Mouse (Mus musculus): ENCODE data around the gene Calm2.

Calm2 gene

DNA sequence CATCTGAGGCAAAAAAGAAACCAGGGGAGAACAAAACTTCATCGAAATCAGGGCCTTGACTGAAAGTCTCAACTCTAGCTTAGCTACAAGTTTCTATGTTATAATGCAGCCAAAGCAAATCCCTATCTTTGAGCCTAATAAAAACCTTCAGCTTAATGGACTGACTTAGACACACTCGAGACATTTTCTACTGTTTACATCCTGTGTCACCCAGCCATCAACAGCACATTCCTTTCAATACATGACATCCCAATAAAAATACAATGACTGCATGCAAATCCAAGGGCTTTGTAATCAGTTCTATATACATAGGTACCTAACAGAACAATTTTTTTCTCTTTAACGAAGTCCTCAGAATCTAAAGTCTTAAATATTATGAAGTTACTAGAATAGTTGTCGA, 2.0 kb downstream of the Calm2 start:
- ChIA-PET POLR2A (interaction anchor here (0.6 to 24.3 kb wide), 63 partner anchors 9 to 722 kb away, joined by 3 to 691 read pairs (median 8); partner anchors contain the start of genes Stpg4 (in 2 of the 4), Ttc7 (in 2 of the 4), Msh2 (in 1 of the 4) and Socs5 (in 1 of the 4)), CTCF (interaction anchor here in 1 of 4 experiments (1.1 kb wide), 1 partner anchor 30 kb away, joined by 3 read pairs; no protein-coding TSS in a partner anchor)

DNA sequence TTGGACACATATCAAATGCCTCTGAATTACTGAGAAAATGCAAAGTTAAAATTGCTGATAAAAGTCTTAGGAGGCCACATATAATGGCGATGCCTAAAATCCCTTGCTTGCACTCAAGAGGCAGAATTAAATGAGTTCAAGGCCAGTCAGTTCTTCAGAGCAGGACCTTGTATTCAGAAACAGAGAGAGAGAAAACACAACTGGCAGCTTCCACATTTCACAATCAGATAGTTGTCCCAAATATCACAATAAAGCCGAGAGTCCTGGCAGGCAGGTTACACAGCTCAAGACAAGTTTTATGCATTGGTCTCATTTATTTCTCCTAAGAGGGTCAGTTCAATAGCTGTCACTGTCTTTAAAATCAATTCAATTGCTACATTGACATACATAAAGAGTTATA, 5.2 kb downstream of the Calm2 start:
- POLR2A ChIA-PET = interaction anchor here in 3 of 4 experiments (0.7 to 24.3 kb wide), 22 partner anchors 9 to 160 kb away, joined by 3 to 691 read pairs (median 6); partner anchors contain the start of gene Stpg4 (in 2 of the 3)
- CTCF ChIA-PET = interaction anchor here in 1 of 4 experiments (0.5 kb wide), 1 partner anchor 18 kb away, joined by 3 read pairs; no protein-coding TSS in a partner anchor

DNA sequence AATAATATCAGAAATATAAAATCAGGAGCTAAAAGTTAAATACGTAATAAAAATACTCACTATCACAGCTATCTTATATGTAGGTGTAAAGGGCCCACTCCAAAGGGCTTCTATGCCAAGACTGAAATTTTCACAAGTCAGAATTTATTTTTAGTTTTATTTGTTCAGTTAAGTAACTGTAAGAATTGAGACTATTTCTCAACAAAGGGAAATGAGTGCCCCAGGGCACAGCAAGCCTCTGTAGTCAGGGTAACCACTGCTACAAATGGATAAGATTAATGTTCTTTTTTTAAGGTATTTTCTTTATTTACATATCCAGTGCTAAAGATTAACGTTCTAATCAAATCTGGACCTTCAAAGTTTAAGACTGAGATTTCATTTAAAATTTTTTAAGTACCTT, 7.3 kb downstream of the Calm2 start:
- CTCF ChIA-PET = no interaction called here

DNA sequence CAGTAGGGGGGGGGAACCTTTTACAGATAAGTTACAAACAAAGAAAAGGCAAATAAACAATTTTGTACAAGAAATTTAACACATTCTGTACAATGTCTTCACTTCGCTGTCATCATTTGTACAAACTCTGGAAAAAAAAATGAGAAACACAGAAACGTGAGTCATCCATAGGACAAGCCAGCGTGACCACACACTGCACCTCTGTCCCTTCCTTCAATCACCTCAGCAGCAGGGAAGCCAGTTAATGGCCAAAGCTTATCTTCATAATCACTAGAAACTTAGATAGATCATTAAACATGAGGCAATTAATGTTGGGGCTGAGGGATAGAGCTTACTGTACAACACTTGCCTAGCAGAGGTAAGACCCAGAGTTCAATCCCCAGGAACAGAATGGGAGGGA, 12.8 kb downstream of the Calm2 start:
- CTCF ChIA-PET = interaction anchor here in 1 of 4 experiments (0.6 kb wide), 1 partner anchor 12 kb away, joined by 3 read pairs; no protein-coding TSS in a partner anchor
- POLR2A ChIA-PET = interaction anchor here (0.6 to 11.9 kb wide), 14 partner anchors 10 to 291 kb away, joined by 3 to 303 read pairs (median 4); partner anchors contain the start of gene Calm2 (in 3 of the 4)

More for the DNA sequence above, 7.3 kb downstream of the Calm2 start:
- POLR2A ChIA-PET = interaction anchor here in 2 of 4 experiments (0.5 to 24.3 kb wide), 6 partner anchors 19 to 143 kb away, joined by 3 to 691 read pairs (median 12); no protein-coding TSS in a partner anchor

DNA sequence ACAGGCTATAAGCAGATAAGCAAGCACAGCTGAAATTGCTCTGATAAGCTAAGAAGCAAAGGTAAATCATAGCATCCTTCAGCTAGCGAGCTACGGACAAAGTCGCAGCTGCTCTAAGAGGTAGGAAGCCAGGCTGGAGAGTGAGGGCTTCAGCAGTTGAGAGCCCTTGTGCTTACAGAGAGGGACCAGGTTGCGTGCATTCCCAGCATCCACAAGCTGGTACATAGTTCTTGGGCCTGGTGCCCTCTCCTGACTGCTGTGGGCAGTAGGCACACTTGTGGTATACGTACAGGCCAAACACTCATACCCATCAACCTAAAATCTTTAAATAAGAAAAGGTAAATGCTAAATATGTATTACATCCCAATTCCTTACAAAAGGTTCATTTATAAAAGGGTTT, 14.0 kb downstream of the Calm2 start:
- ChIA-PET POLR2A (interaction anchor here (0.6 to 11.9 kb wide), 14 partner anchors 9 to 145 kb away, joined by 3 to 303 read pairs (median 3); partner anchors contain the start of gene Calm2 (in 3 of the 4)), CTCF (interaction anchor here in 1 of 4 experiments (1.1 kb wide), 1 partner anchor 13 kb away, joined by 5 read pairs; no protein-coding TSS in a partner anchor)

DNA sequence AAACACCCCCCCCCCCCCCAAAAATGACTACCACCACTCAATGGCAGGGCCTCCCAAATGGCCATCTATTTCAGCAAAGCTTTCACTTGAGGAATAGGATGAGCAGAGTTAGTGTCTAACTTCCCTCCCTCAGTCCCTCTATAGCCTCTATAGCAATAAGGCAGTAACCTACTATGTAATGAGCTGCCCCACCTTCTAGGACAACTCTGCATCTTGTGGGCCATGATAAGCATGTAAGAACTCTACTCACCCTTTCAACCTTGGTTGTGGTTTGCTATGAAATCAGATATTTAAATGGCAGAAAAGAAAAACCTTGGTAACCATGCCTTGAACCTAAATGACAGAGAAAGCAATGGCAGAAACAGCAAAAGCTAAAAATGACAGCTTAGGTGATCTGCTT, 14.4 kb downstream of the Calm2 start:
- ChIA-PET CTCF (interaction anchor here in 1 of 4 experiments (1.1 kb wide), 1 partner anchor 14 kb away, joined by 5 read pairs; no protein-coding TSS in a partner anchor), POLR2A (interaction anchor here (0.6 to 11.9 kb wide), 13 partner anchors 9 to 145 kb away, joined by 3 to 303 read pairs (median 3); partner anchors contain the start of gene Calm2 (in 3 of the 4))

DNA sequence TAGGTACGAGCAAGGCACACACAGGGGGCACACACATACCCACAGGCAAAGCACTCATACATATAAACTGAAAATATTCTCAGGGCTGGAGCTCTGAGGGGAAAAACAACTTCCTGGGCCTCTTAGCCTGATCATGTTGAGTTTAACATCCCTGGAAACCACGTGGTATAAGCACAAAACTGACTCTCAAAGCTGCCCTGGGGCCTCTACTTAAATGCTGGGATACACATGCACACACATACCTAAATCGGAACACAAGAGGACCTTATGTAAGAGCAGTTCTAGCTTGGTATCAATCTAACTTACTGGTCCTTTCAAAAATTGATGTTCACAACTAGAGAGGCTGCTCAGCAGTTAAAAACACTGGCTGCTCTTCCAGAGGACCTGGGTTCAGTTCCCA, 17.3 kb downstream of the Calm2 start:
- ChIA-PET CTCF (no interaction called here), POLR2A (interaction anchor here in 3 of 4 experiments (0.7 to 11.9 kb wide), 6 partner anchors 9 to 94 kb away, joined by 3 to 303 read pairs (median 18); partner anchors contain the start of gene Calm2 (in 3 of the 3))

DNA sequence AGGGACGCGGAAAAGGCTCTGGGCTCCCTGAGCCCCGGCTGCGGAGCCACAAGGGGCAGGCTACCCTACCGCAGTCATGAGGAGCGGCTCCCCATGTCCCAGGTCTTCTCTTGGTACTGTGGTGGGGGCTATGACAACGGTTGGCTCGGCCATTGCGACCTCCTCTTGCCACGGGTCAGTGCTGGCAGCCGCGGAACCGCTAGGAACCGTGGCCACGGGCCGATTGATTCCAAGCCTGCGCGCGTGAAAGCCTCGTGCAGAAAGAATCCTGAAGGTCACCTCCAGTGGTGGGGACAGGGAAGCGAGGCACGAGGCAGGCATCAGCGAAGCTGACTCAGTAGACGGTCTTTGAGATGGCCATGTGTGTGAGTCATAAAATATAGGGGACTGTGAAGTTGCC, 19.2 kb downstream of the Calm2 start, which contains the start of gene Stpg4:
Gene Stpg4, minus strand, starts transcription at position 231 of the 400 bp plus-strand sequence.
- POLR2A ChIA-PET = interaction anchor here (0.5 to 11.9 kb wide), 34 partner anchors 9 to 141 kb away, joined by 3 to 303 read pairs (median 3); partner anchors contain the start of gene Calm2 (in 4 of the 4)
- CTCF ChIA-PET = interaction anchor here in 2 of 4 experiments (0.6 to 1.4 kb wide), 3 partner anchors 103 to 143 kb away, joined by 3 to 4 read pairs (median 3); no protein-coding TSS in a partner anchor

DNA sequence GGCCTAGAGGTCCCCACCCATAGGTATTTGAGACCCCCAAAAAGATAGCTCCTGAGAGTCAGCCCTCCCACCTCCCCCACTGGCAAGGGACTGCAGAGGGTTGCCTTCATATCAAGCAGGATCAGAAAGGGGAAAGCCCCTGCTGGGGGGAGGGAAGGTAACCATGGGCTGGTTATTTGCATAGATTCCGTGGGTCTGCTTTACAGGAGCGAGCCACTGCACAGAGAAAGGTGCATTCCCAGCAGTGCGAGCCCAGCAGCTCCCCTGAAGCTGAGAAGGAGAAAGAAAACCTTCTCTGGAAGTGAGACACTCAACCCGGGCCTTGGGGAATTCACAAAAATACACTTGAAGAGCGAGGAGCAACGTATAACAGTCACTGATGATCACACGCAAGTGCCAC, 28.7 kb downstream of the Calm2 start:
- ChIA-PET POLR2A (interaction anchor here in 3 of 4 experiments (0.7 to 2.6 kb wide), 9 partner anchors 9 to 57 kb away, joined by 3 to 13 read pairs (median 4); partner anchors contain the start of genes Calm2 (in 2 of the 3) and Stpg4 (in 1 of the 3)), CTCF (no interaction called here)

DNA sequence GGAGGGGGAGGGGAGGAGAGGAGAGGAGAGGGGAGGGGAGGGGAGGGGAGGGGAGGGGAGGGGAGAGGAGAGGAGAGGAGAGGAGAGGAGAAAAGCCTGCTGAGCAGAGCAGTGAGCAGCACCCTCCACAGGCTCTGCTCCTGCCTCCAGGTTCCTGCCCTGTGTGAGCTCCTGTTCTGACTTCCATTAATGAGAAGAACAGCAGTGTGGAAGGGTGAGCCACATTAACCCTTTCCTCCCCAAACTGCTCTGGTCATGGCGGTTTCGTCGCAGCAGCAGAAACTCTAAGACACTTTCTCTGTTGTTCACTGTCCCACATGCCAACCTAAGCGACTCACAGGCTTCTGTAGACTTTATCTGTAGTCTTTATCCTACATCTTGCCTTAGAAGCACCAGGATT, 40.1 kb downstream of the Calm2 start:
- CTCF ChIA-PET = interaction anchor here in 2 of 4 experiments (0.6 to 1.2 kb wide), 3 partner anchors 12 to 168 kb away, joined by 3 read pairs; no protein-coding TSS in a partner anchor
- POLR2A ChIA-PET = interaction anchor here in 3 of 4 experiments (0.6 to 1.7 kb wide), 16 partner anchors 21 to 567 kb away, joined by 3 to 20 read pairs (median 3); partner anchors contain the start of genes Calm2 (in 3 of the 3), Stpg4 (in 1 of the 3) and Ttc7 (in 1 of the 3)

DNA sequence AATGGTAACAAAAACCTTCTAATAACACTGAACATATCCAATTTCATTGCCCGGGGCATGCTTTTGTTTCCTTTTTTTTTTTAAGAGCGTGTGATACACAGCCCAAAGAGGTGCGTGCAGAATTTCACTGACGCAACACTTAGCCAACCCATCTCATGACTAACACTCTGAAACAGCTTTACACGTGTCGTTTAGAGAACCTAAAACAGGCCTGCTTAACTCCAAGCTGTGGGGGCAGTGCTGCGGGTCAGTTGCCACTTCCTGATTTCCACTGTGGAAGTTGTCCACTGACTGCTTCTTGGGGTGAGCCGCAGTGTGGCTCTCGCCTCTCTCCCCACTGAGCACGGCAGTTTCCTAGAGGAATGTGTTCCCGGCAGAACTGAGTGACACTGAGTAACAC, 41.2 kb downstream of the Calm2 start:
- ChIA-PET POLR2A (interaction anchor here in 3 of 4 experiments (0.7 to 1.7 kb wide), 13 partner anchors 11 to 570 kb away, joined by 3 to 20 read pairs (median 3); partner anchors contain the start of genes Calm2 (in 3 of the 3) and Ttc7 (in 1 of the 3)), CTCF (interaction anchor here in 1 of 4 experiments (0.6 to 1.2 kb wide), 2 partner anchors 61 to 90 kb away, joined by 3 read pairs; no protein-coding TSS in a partner anchor)

DNA sequence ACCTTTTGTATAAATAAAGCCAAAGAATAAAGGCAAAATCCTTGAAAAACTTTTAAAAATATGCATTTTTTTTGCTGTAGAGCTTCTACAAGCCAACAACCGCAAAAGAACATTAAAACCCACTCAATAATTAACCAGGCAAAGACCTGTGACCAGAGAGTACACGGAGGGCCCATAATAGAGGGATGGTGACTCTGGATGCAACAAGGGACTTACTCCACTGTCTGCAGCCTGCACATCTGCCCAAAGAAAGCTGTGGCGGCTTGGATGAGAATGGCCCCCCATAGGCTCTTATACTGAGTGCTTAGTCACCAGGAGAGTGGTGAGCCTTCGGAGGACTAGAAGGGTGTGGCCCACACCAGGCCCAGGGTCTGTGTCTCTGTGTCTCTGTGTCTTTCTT, 43.3 kb downstream of the Calm2 start:
- CTCF ChIA-PET = no interaction called here
- POLR2A ChIA-PET = interaction anchor here in 2 of 4 experiments (0.6 to 1.5 kb wide), 9 partner anchors 9 to 89 kb away, joined by 3 to 6 read pairs (median 3); partner anchors contain the start of gene Calm2 (in 2 of the 2)

DNA sequence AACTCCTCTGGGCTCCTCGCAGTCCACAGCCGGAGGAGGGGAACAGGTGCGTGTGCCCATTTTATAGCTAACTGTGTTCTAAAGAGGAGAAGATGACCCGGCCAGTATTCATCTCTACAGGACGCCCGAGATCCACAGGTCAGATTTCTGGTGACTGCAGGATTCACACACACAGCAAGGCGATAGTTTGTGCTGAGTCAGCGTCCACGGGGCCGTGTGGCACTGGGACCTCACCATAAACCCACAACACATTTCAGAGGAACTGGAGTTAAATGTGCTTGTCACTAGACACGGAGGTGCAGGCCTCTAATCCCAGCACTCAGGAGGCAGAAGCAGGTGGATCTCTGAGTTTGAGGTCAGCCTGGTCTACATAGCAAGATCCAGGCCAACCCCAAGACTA, 44.3 kb downstream of the Calm2 start:
- POLR2A ChIA-PET = interaction anchor here in 2 of 4 experiments (0.6 to 1.5 kb wide), 3 partner anchors 10 to 43 kb away, joined by 3 to 6 read pairs (median 3); no protein-coding TSS in a partner anchor
- CTCF ChIA-PET = no interaction called here

DNA sequence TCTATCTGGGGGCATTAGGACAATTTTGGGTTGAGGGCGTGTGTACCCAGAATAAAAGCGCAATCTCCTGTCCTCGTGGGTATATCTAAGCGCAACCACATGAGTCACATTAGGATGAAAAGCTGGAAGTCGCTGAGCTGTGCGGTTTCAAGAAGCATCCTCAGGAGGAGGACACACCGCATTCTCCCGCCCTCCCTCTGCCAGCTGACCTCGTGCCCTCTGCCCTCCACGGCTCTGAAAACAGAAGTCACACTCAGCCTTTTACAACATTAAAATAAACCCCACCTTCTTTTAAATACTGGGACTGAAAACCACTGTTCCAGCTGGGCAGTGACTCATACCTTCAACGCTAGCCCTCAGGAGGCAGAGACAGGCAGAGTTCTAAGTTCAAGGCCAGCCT, 49.6 kb downstream of the Calm2 start:
- CTCF ChIA-PET = interaction anchor here in 1 of 4 experiments (0.6 kb wide), 2 partner anchors 48 to 1609 kb away, joined by 3 read pairs; no protein-coding TSS in a partner anchor
- POLR2A ChIA-PET = interaction anchor here in 3 of 4 experiments (1.1 to 2.2 kb wide), 3 partner anchors 12 to 50 kb away, joined by 3 to 7 read pairs (median 6); partner anchors contain the start of gene Calm2 (in 2 of the 3)

DNA sequence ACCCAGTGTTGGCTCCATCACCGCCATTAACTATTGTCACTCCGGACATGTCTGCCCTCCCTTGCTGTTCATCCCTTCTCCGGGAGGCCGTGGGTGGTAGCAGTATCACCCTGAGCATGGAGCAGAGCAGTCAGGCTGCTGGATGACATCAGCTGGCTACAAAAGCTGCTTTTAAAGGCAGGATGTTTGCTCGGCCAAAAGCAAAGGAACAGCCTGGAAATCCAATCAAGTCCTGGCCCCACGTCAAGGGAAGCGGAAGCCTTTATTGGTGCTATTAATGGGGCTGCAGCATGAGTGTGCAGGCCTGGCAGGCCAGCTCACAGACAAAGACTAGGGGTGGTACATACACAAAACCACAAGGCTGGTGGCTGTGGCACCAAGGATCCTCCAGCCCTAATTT, 55.5 kb downstream of the Calm2 start:
- CTCF ChIA-PET = no interaction called here

DNA sequence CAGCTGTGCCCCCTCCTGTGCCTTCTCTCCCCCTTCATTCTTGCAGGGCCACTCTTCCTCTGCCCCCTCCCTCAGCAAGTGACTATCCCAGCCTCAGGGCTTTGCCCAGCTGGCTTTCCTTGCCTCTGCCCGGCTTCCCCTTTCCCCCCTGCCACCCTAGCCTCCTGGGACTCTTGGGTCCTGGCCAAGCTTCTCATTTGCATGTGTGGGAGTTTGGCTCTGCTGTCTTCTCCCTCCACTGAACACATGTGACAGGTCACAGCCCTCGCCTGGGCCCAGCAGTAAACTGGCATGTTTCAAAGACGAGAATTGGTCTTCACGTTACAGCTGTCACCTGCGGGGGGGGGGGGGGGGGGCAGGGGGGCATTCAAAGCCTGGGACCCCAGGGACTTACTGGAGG, 59.7 kb downstream of the Calm2 start:
- ChIA-PET POLR2A (interaction anchor here in 1 of 4 experiments (1.5 kb wide), 1 partner anchor 53 kb away, joined by 3 read pairs; no protein-coding TSS in a partner anchor), CTCF (interaction anchor here in 1 of 4 experiments (0.6 to 1.4 kb wide), 2 partner anchors 18 to 71 kb away, joined by 4 to 6 read pairs; no protein-coding TSS in a partner anchor)

More for the DNA sequence above, 55.5 kb downstream of the Calm2 start:
- POLR2A ChIA-PET = no interaction called here

DNA sequence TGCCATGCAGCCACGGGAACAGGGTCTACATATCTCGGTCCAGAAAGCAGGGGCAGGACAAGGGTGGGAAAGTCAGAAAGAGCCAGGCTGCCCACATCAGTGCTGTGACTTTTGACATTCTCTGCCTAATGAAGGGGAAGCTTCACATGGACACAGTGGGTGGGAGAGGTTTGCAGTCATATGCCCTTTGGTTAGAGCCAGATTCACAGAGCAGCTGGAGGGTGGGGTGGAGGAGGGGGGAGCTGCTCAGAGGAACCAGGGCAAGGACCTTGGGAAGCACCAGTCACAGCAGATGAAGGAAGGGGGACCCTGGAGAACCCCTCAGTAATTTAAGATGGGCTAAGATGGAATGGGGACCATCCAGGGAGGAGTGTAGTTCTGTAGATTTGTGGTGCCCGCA, 60.9 kb downstream of the Calm2 start:
- ChIA-PET CTCF (interaction anchor here in 2 of 4 experiments (0.6 to 1.4 kb wide), 2 partner anchors 70 to 103 kb away, joined by 3 to 4 read pairs; partner anchors contain the start of gene Ttc7 (in 1 of the 2)), POLR2A (interaction anchor here in 2 of 4 experiments (0.7 to 1.8 kb wide), 3 partner anchors 34 to 55 kb away, joined by 3 to 5 read pairs (median 4); no protein-coding TSS in a partner anchor)

Measured in embryonic stem cell, embryonic (primary cell).